Mouse (Mus musculus) erythroblast, embryonic 14.5 days (primary cell): Measurements from ENCODE around the gene Atad2b.

ENCODE experiments used
- GATA1 ChIP-seq: IDR thresholded peaks from 2 replicates; pipeline ENCODE4 v1.6.1; 2012; ENCODE audit warnings: low read length, inconsistent platforms, mixed read lengths
- TAL1 ChIP-seq: IDR thresholded peaks from 3 replicates; pipeline ENCODE4 v1.6.1; 2012; ENCODE audit warnings: low read length, inconsistent platforms, mixed read lengths

- TF ChIP-seq TAL1 (no peak), GATA1 (no peak)
These were observed 38.8 kb upstream of the Atad2b start for GRCm38 (mm10) chr12:4878296-4878783.
